Mouse (Mus musculus): ENCODE measurements around the gene Pmis2. TPM values are rescaled to one million over a fixed set of nuclear protein-coding genes. Genes with fewer than 3 reads are reported as not detected.

Pmis2 gene
- total RNA-seq, 2 experiments from 2014 or later = not detected

DNA sequence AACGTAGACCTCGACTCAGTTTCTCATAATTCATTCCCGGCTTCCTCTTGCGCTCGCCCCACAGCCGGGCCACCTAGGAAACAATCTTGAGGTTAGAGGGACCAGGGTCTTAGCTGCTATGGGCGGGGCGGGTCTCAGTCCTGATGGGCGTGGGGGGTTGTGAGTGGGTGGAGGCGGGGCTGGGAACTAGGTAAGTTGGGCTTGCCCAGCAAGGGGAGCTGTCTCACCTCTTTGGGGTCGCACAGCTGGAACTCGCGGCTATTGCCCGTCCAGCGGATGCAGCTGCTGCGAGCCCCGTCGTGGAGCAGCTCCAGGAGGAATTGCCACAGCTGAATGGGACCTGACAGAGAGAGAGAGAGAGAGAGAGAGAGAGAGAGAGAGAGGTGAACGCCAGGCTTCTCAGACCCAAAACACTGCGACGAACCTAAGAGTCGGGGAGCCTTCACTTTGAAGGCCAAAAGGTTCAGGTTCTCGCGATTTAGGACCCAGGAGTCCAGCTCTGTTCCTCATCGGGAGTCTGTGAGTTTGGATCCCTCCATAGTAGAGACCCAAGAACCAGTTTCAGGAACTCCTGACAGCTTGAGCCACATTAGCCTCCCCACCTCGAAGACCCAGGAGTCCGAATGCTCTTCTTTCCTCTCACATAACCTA, 37.5 kb downstream of the Pmis2 start:
- no peak for DNase-seq

DNA sequence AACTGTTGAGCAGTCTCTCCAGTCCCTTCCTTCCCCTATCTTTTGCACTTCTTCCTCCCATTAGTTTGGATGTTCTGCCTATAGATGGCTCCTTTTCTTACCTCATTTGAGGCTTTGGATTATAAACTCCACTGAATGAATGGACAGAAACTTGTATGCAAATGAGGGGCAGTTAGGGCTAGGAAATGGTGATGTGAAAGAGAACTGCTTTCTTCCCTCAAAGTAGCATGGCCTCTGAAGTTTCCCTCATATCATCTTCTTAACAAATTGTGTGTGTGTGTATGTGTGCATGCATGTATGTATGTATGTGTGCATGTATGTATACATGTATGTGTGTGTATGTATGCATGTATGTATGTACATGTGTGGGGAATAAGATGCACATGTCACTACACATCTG, 42.4 kb downstream of the Pmis2 start:
- no peak for DNase-seq

DNA sequence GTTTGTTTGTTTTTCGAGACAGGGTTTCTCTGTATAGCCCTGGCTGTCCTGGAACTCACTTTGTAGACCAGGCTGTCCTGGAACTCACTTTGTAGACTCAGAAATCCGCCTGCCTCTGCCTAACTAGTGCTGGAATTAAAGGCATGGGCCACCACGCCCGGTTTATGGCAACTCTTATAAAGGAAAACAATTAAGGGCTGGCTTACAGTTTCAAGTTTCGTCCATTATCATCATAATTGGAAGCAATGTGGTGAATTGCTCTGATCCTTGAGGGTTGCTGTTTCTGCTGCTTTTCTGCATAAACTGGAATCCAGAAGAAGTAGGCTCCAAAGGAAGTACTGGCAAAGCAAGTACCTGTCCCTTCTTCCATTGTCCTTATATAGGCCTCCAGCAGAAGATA, 44.8 kb downstream of the Pmis2 start:
- DNase-seq = no peak

DNA sequence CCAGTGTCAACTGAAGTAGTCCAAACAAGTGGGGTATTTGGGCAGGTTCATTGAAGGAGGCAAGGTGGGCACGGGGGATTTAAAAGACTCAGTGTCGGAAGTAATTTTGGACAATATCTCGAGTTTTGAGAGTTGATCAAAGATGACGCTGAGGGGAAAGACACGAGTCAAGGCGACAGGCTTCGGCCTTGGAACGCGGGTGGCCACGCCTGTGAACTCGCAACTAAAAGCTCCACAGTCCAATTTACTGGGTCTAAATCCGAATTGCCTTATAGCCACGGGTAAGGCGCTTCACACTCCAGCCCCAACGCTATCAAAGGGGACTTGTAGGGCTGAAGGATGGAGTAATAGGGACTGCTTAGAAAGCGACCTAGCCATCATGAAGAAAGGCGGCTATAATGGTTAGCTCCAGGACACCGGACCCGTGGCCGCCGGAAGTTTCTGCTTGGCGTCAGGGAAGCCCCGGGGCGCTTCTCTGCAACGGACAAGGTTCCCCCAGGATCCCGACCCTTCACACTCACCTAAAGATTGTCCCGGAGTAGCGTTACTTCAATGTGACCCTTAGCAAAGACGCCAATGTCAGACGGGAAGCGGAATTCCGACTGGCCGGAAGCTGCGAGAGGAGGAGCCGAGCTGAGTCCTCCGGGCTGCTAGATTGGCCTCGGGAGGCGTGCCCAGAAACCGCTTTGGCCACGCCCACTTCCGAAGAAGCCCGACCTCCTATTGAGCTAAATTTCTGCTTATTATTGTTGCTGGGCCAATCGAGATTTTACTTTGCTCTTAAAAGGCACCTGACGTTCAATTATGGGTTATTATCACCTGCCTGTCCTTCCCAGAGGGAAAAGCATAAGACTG, 45.6 kb downstream of the Pmis2 start, which contains the start of gene Cox6b1:
Cox6b1 (minus strand) TSS at position 622 of the 855 bp plus-strand sequence.
- peak; percentile 83 for DNase-seq

Other genes with a start within 250 kb of the Pmis2 start
- gene Nfkbid, start 249.9 kb downstream of the Pmis2 start, total RNA-seq (2021) = 1 to 10 TPM; 3.1 to 3.4 TPM
- 1,000 to 10,000 TPM; 1,244 to 1,325 TPM for gene Aplp1, start 226.1 kb downstream of the Pmis2 start, total RNA-seq (2021)
- gene Kirrel2, start 213.9 kb downstream of the Pmis2 start, total RNA-seq (2021) = 10 to 100 TPM; 12.3 to 21.0 TPM
- 1 to 10 TPM; 1.2 TPM for gene Nphs1, start 213.3 kb downstream of the Pmis2 start, total RNA-seq (2021)
- gene Prodh2, start 178.0 kb downstream of the Pmis2 start, total RNA-seq (2021) = under 1 TPM in 1 of 2 experiments, not detected in 1; 0.73 TPM
- 100 to 1,000 TPM; 104 to 111 TPM for gene Arhgap33, start 136.5 kb downstream of the Pmis2 start, total RNA-seq (2021)
- 1 to 10 TPM; 3.3 to 3.7 TPM for gene Hspb6, start 119.4 kb downstream of the Pmis2 start, total RNA-seq (2021)
- 1 to 10 TPM; 5.7 to 6.9 TPM for gene Proser3, start 119.3 kb downstream of the Pmis2 start, total RNA-seq (2021)
- 10 to 100 TPM; 46.4 to 50.1 TPM for gene Lin37, start 111.8 kb downstream of the Pmis2 start, total RNA-seq (2021)
- gene U2af1l4, start 108.3 kb downstream of the Pmis2 start, total RNA-seq (2021) = 10 to 100 TPM; 69.0 to 72.2 TPM
- gene Gm49396, start 108.3 kb downstream of the Pmis2 start, total RNA-seq (2021) = 10 to 100 TPM; 10.9 to 11.1 TPM
- gene Psenen, start 108.0 kb downstream of the Pmis2 start, total RNA-seq (2021) = 10 to 100 TPM; 79.8 to 92.4 TPM
- gene Igflr1, start 106.2 kb downstream of the Pmis2 start, total RNA-seq (2021) = 1 to 10 TPM; 5.5 to 7.0 TPM
- 10 to 100 TPM; 42.3 to 53.4 TPM for gene Kmt2b, start 82.9 kb downstream of the Pmis2 start, total RNA-seq (2021)
- not detected for gene Zbtb32, start 72.7 kb downstream of the Pmis2 start, total RNA-seq (2021)
- gene Upk1a, start 58.8 kb downstream of the Pmis2 start, total RNA-seq (2021) = under 1 TPM in 1 of 2 experiments, not detected in 1; 0.25 TPM
- gene Cox6b1, start 45.5 kb downstream of the Pmis2 start, total RNA-seq (2021) = 100 to 1,000 TPM; 609 to 715 TPM
- not detected for gene Etv2, start 35.8 kb downstream of the Pmis2 start, total RNA-seq (2021)
- gene Rbm42, start 21.3 kb downstream of the Pmis2 start, total RNA-seq (2021) = 10 to 100 TPM; 72.4 to 76.0 TPM
- gene Haus5, start 6.6 kb downstream of the Pmis2 start, total RNA-seq (2021) = 1 to 10 TPM; 4.7 to 5.0 TPM
- gene 2200002J24Rik, start 27.3 kb upstream of the Pmis2 start, total RNA-seq (2021) = not detected
- gene Atp4a, start 40.6 kb upstream of the Pmis2 start, total RNA-seq (2021) = under 1 TPM; 0.35 to 0.70 TPM
- 100 to 1,000 TPM; 107 to 118 TPM for gene Tmem147, start 57.9 kb upstream of the Pmis2 start, total RNA-seq (2021)
- gene Gapdhs, start 72.1 kb upstream of the Pmis2 start, total RNA-seq (2021) = not detected
- gene Sbsn, start 79.9 kb upstream of the Pmis2 start, total RNA-seq (2021) = 1 to 10 TPM; 6.4 to 9.7 TPM
- under 1 TPM in 1 of 2 experiments, not detected in 1; 0.91 TPM for gene Dmkn, start 92.2 kb upstream of the Pmis2 start, total RNA-seq (2021)
- not detected for gene Krtdap, start 116.3 kb upstream of the Pmis2 start, total RNA-seq (2021)
- gene Ffar2, start 152.2 kb upstream of the Pmis2 start, total RNA-seq (2021) = not detected
- gene Ffar3, start 184.6 kb upstream of the Pmis2 start, total RNA-seq (2021) = not detected
- not detected for gene Ffar1, start 190.0 kb upstream of the Pmis2 start, total RNA-seq (2021)
- gene Cd22, start 208.7 kb upstream of the Pmis2 start, total RNA-seq (2021) = not detected
- gene Mag, start 243.3 kb upstream of the Pmis2 start, total RNA-seq (2021) = 100 to 1,000 TPM; 196 to 197 TPM

Measured in layer of hippocampus, postnatal 36 days (tissue).